Mouse (Mus musculus): ENCODE measurements around the gene Krba1. TPM values are rescaled to one million over a fixed set of nuclear protein-coding genes. Genes with fewer than 3 reads are reported as not detected.

Krba1 gene
- polyA plus RNA-seq (2017; shearing (Covaris generic)), result 34.6 TPM

DNA sequence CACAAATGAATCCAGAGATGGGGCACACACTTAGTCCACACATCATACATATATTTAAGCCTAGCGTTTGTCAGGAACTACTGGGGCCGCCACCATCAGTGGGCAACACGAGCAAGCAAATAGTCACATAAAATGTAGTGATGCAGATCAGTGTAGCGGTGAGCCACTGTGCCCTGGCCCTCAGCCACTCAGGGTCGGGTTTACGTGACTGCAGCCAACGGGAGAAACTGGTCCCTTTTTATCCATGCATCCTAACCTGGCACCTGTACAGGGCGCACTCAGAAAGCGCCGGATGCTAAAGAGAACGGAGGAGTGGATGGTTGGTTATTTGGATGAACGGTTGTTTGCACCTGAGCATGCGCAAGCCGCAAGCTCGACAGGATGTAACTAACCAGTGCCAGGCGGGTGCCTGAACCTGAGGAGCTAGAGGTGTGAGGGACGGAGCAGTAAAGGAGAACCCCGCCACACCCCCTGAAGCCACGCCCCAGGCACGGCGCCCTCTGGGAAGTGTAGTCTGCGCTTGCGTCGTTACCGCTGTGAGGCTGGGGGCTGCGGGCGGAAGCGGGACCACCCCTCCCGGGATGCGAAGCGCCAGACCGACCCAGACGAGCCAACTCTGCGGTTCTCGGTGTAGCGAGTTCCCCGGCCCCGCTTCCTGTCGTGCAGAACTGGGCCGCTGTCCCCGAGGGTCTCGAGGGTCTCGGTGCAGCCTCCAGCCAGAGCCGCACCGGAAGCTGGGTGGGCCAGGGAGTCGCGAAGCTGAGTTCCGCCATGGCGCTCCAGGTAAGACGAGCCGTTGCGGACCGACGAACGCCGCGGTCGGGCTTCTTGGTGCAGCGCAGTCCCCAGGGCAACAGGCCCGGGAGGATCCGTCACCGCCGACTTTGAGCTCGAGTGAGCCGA lies at the start of gene Krba1:
TSS of gene Krba1 (plus strand) at position 482 of the 903 bp plus-strand sequence.

GRCm38 (mm10) chr6:48445181-48446101 lies 50.1 kb downstream of the Krba1 start, which contains the start of gene Zfp467:
TSS of gene Zfp467 (minus strand) at chr6:48445825.

GRCm38 (mm10) chr6:48447929-48448328 lies 52.5 kb downstream of the Krba1 start, which contains the start of gene Sspo:
TSS of gene Sspo (plus strand) at chr6:48448229.

Other genes with a start within 250 kb of the Krba1 start
- 14.2 TPM for gene Zfp467, start 50.2 kb downstream of the Krba1 start, polyA plus RNA-seq (2017; shearing (Covaris generic))
- 0.21 TPM for gene Sspo, start 52.6 kb downstream of the Krba1 start, polyA plus RNA-seq (2017; shearing (Covaris generic))
- gene Atp6v0e2, start 142.0 kb downstream of the Krba1 start, polyA plus RNA-seq (2017; shearing (Covaris generic)), result 0.29 TPM
- 57.5 TPM for gene Lrrc61, start 159.2 kb downstream of the Krba1 start, polyA plus RNA-seq (2017; shearing (Covaris generic))
- gene Rarres2, start 177.2 kb downstream of the Krba1 start, polyA plus RNA-seq (2017; shearing (Covaris generic)), result not detected
- not detected for gene Gm45021, start 194.0 kb downstream of the Krba1 start, polyA plus RNA-seq (2017; shearing (Covaris generic))
- gene Repin1, start 198.3 kb downstream of the Krba1 start, polyA plus RNA-seq (2017; shearing (Covaris generic)), result 3.4 TPM
- not detected for gene Gm44965, start 198.4 kb downstream of the Krba1 start, polyA plus RNA-seq (2017; shearing (Covaris generic))
- gene Zfp775, start 206.5 kb downstream of the Krba1 start, polyA plus RNA-seq (2017; shearing (Covaris generic)), result 3.3 TPM
- 5.2 TPM for gene AI854703, start 231.2 kb downstream of the Krba1 start, polyA plus RNA-seq (2017; shearing (Covaris generic))

Measured in CD4-positive, CD25-positive, alpha-beta regulatory T cell, adult 9 weeks (primary cell).